Mouse (Mus musculus) neutrophil, adult 83 days (primary cell): ENCODE results near the gene Gm3573. TPM values are rescaled to one million over a fixed set of nuclear protein-coding genes. Genes with fewer than 3 reads are reported as not detected.

Source experiments
- total RNA-seq, 2 experiments: library from RNA; stranded (reverse); gene quantifications; one replicate each; pipeline ENCODE4 v1.2.4; 2023

Gene Gm3573
- not detected for total RNA-seq

GRCm38 (mm10) chr14:42190691-42191090 is at the start of gene Gm3573:
Gm3573 (minus strand) TSS chr14:42190791.

GRCm38 (mm10) chr14:42162522-42162921 is 28.1 kb downstream of the Gm3573 start, which contains the start of gene Gm17027:
Gm17027 (minus strand) TSS chr14:42162622.

Other genes starting within 250 kb of the Gm3573 start
- not detected for gene 1700024B05Rik, start 246.8 kb downstream of the Gm3573 start, total RNA-seq
- not detected for gene Gm6401, start 222.9 kb downstream of the Gm3573 start, total RNA-seq
- not detected for gene Gm3543, start 207.5 kb downstream of the Gm3573 start, total RNA-seq
- gene Gm7951, start 73.4 kb downstream of the Gm3573 start, total RNA-seq, result not detected
- not detected for gene Gm17027, start 28.2 kb downstream of the Gm3573 start, total RNA-seq
- gene Gm17026, start 69.3 kb upstream of the Gm3573 start, total RNA-seq, result not detected
- not detected for gene Gm9611, start 106.6 kb upstream of the Gm3573 start, total RNA-seq
- gene Gm7995, start 119.4 kb upstream of the Gm3573 start, total RNA-seq, result not detected
- gene Gm8005, start 248.9 kb upstream of the Gm3573 start, total RNA-seq, result not detected